ENCODE assay signal across 9 mouse cellular contexts in the genomic region with DNA sequence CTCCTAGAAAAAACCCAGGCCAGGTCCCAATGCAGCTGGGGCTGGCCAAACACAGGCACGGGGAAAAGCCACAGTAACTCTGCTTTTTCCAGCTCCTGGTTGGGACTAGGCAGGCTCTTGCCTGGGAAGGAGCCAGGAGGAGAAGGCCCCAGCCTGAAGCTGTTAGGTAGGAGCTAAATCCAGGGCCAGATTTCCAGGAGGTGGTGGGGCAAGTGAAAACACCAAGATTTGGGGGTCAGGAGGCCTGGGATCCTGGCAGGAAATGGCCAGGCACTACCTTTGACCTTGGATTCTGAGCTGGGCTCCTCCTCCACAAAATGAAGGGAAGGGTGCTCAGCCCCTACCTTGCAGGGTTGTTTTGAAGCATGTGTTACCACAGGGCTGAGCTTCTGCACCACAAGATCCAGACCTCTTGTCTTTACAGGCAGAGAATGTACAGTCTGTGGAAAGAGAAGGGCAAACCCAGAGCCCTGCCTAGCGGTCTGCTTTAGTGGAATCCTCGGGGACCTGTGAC. TPM values are rescaled to one million over a fixed set of nuclear protein-coding genes. Genes with fewer than 3 reads are reported as not detected.
DNase-seq lines count a peak whose midpoint lies in the region; ATAC-seq lines count a peak whose summit lies in the region.
"Had no signal": no experiment of that assay in that cellular context is flagged by ENCODE, and none has a peak within 500 bp of the region (broad histone marks: within the 10 kb centered on the region; RNA-seq: fewer than 3 reads in every experiment).

A gene (minus strand): TSS at position 464 of the 514 bp plus-strand sequence.

- no peaks in the 10 kb centered on the region for H3K9me3 ChIP-seq in lung, embryonic 15.5 days
- H3K9me3 ChIP-seq in heart, embryonic 13.5 days = no peaks in the 10 kb centered on the region
- no peaks in the 10 kb centered on the region for H3K9me3 ChIP-seq in neural tube, embryonic 15.5 days (replicated peaks)

- H3K4me2 ChIP-seq in lung, embryonic 15.5 days = peak within 1 kb of the TSS; percentile 67
- peak within 1 kb of the TSS; percentile 80 for H3K4me2 ChIP-seq in heart, embryonic 13.5 days
- H3K4me2 ChIP-seq in neural tube, embryonic 15.5 days = peak within 1 kb of the TSS; percentile 46

- no peak for DNase-seq in lung, postnatal 4 days
- peak; percentile 34 to 74 for DNase-seq in kidney, postnatal 25 days
- DNase-seq in spleen, postnatal 4 days (ENCODE audit: low spot score in 2 of 2) = no peak
- no peak for DNase-seq in cerebellum, adult 11 months
- DNase-seq in testis, postnatal 10 days (ENCODE audit: low spot score) = no peak

- peaks cover 73% of the 10 kb centered on the region for H3K4me1 ChIP-seq in lung, embryonic 15.5 days
- H3K4me1 ChIP-seq in heart, embryonic 13.5 days = peaks cover 77% of the 10 kb centered on the region
- H3K4me1 ChIP-seq in neural tube, embryonic 15.5 days = peaks cover 23% of the 10 kb centered on the region

- H3K36me3 ChIP-seq in lung, embryonic 15.5 days = no peaks in the 10 kb centered on the region
- H3K36me3 ChIP-seq in heart, embryonic 13.5 days = no peaks in the 10 kb centered on the region
- no peaks in the 10 kb centered on the region for H3K36me3 ChIP-seq in neural tube, embryonic 15.5 days

- ATAC-seq in lung, embryonic 15.5 days (ENCODE audit: borderline replicate concordance, extremely low read depth, low FRiP score, low TSS enrichment) = no peak
- no peak for ATAC-seq in heart, embryonic 13.5 days (ENCODE audit: extremely low read depth, insufficient number of reproducible peaks, low FRiP score, low TSS enrichment)
- ATAC-seq in neural tube, embryonic 15.5 days (ENCODE audit: low FRiP score) = no peak

- H3K9ac ChIP-seq in lung, embryonic 15.5 days = peak within 1 kb of the TSS; percentile 43
- peak within 1 kb of the TSS; percentile 92 for H3K9ac ChIP-seq in heart, embryonic 13.5 days
- no peak within 1 kb of the TSS for H3K9ac ChIP-seq in neural tube, embryonic 15.5 days (replicated peaks)

- H3K27me3 ChIP-seq in lung, embryonic 15.5 days = 0 out of 2 replicates have a peak, but pooled peaks cover 4% of the 10 kb centered on the region
- H3K27me3 ChIP-seq in heart, embryonic 13.5 days (replicated peaks) = peaks cover 27% of the 10 kb centered on the region
- H3K27me3 ChIP-seq in neural tube, embryonic 15.5 days (replicated peaks) = peaks cover 29% of the 10 kb centered on the region

- H3K27ac ChIP-seq in lung, embryonic 15.5 days = peak within 1 kb of the TSS; percentile 51; the same call in 1 of the 2 replicates
- H3K27ac ChIP-seq in heart, embryonic 13.5 days (replicated peaks) = peak within 1 kb of the TSS; percentile 94
- H3K27ac ChIP-seq in neural tube, embryonic 15.5 days (replicated peaks) = 0 out of 2 replicates have a peak within 1 kb of the TSS, but pooled peaks have one; percentile 37
- H3K27ac ChIP-seq: macrophage had no signal

- WGBS in lung, embryonic 15.5 days = 5% methylated on average over 3 of the region's 3 CpGs
- WGBS in heart, embryonic 13.5 days = 8% methylated on average over 3 of the region's 3 CpGs
- WGBS in neural tube, embryonic 15.5 days = 27% methylated on average over 3 of the region's 3 CpGs

- peak within 1 kb of the TSS; percentile 47 for H3K4me3 ChIP-seq in lung, embryonic 15.5 days
- peak within 1 kb of the TSS; percentile 76 for H3K4me3 ChIP-seq in heart, embryonic 13.5 days
- H3K4me3 ChIP-seq in neural tube, embryonic 15.5 days (replicated peaks) = peak within 1 kb of the TSS; percentile 36

RNA-seq across cellular contexts. Expression of the gene that starts here (rescaled TPM):
- polyA plus RNA-seq in lung, embryonic 15.5 days (2015; fragmentation: Nextera tagmentation; extraction: Ambion mirVana) = 0.60 and 0.72 TPM in 2 replicates
- 0.49 and 0.73 TPM in 2 replicates for polyA plus RNA-seq in heart, embryonic 13.5 days (2015; fragmentation: Nextera tagmentation; extraction: Ambion mirVana)
- polyA plus RNA-seq in neural tube, embryonic 15.5 days (2015; fragmentation: Nextera tagmentation; extraction: Ambion mirVana) = 0.28 and 0.40 TPM in 2 replicates
- polyA plus RNA-seq: macrophage had no signal

Comparison
In these comparisons a context has a peak if more than half of its experiments do, and no peak if none do; other contexts are left out.
1. H3K27ac ChIP-seq: peak in every context shown above with its lines; median percentile 94 in heart, embryonic 13.5 days; 51 in lung, embryonic 15.5 days; 37 in neural tube, embryonic 15.5 days.
2. DNase-seq: peak in kidney, postnatal 25 days (2 of 2); none in lung, postnatal 4 days (0 of 2), spleen, postnatal 4 days (0 of 2), cerebellum, adult 11 months (single experiment) and testis, postnatal 10 days (single experiment).
3. Peak in every context shown above with its lines, with median percentiles within 50 percentile points of each other: H3K4me2 ChIP-seq and H3K4me3 ChIP-seq.